Comparison of ENCODE assay signal across 20 mouse cellular contexts in genomic region chr2:75834492-75834891, GRCm38 (mm10). TPM values are rescaled to one million over a fixed set of nuclear protein-coding genes. Genes with fewer than 3 reads are reported as not detected.
DNase-seq lines count a peak whose midpoint lies in the region; ATAC-seq lines count a peak whose summit lies in the region.
"Had no signal": no experiment of that assay in that cellular context is flagged by ENCODE, and none has a peak within 500 bp of the region (broad histone marks: within the 10 kb centered on the region; RNA-seq: fewer than 3 reads in every experiment).

No protein-coding gene starts in this region.

- H3K27me3 ChIP-seq in embryonic facial prominence, embryonic 14.5 days (replicated peaks; ENCODE audit: control insufficient read depth, insufficient read depth, low read length), result no peaks in the 10 kb centered on the region
- H3K27me3 ChIP-seq in embryonic facial prominence, embryonic 10.5 days (replicated peaks; ENCODE audit: low read depth, poor library complexity, severe bottlenecking), result no peaks in the 10 kb centered on the region
- no peaks in the 10 kb centered on the region for H3K27me3 ChIP-seq in limb, embryonic 11.5 days (ENCODE audit: control insufficient read depth, insufficient read depth, low read length)
- H3K27me3 ChIP-seq in limb, embryonic 10.5 days (ENCODE audit: low read depth, poor library complexity, severe bottlenecking), result no peaks in the 10 kb centered on the region
- no peaks in the 10 kb centered on the region for H3K27me3 ChIP-seq in embryonic facial prominence, embryonic 15.5 days
- H3K27me3 ChIP-seq in neural tube, embryonic 15.5 days (replicated peaks), result no peaks in the 10 kb centered on the region
- H3K27me3 ChIP-seq: forebrain, embryonic 15.5 days; hindbrain, embryonic 15.5 days; lung, embryonic 15.5 days had no signal

- 88% methylated on average over 2 of the region's 2 CpGs for WGBS in embryonic facial prominence, embryonic 14.5 days
- WGBS in embryonic facial prominence, embryonic 10.5 days, result 82% methylated on average over 2 of the region's 2 CpGs
- 89% methylated on average over 2 of the region's 2 CpGs for WGBS in limb, embryonic 11.5 days
- WGBS in limb, embryonic 10.5 days, result 86% methylated on average over 2 of the region's 2 CpGs
- 76% methylated on average over 2 of the region's 2 CpGs for WGBS in embryonic facial prominence, embryonic 15.5 days
- WGBS in neural tube, embryonic 15.5 days, result 97% methylated on average over 2 of the region's 2 CpGs

- H3K9me3 ChIP-seq in embryonic facial prominence, embryonic 14.5 days (ENCODE audit: control insufficient read depth, low read length), result no peaks in the 10 kb centered on the region
- H3K9me3 ChIP-seq in embryonic facial prominence, embryonic 10.5 days, result no peaks in the 10 kb centered on the region
- no peaks in the 10 kb centered on the region for H3K9me3 ChIP-seq in limb, embryonic 11.5 days (ENCODE audit: control insufficient read depth, low read length)
- no peaks in the 10 kb centered on the region for H3K9me3 ChIP-seq in limb, embryonic 10.5 days (replicated peaks)
- no peaks in the 10 kb centered on the region for H3K9me3 ChIP-seq in embryonic facial prominence, embryonic 15.5 days (replicated peaks)
- H3K9me3 ChIP-seq in neural tube, embryonic 15.5 days (replicated peaks), result no peaks in the 10 kb centered on the region
- H3K9me3 ChIP-seq: forebrain, embryonic 15.5 days; hindbrain, embryonic 15.5 days; lung, embryonic 15.5 days had no signal

- no peak overlapping the region for H3K9ac ChIP-seq in embryonic facial prominence, embryonic 14.5 days (ENCODE audit: low read depth, low read length)
- H3K9ac ChIP-seq in limb, embryonic 11.5 days (ENCODE audit: low read length), result no peak overlapping the region
- H3K9ac ChIP-seq in embryonic facial prominence, embryonic 15.5 days, result no peak overlapping the region
- H3K9ac ChIP-seq in neural tube, embryonic 15.5 days (replicated peaks), result no peak overlapping the region
- H3K9ac ChIP-seq: forebrain, embryonic 15.5 days; liver, embryonic 14.5 days; lung, embryonic 15.5 days had no signal

- peak overlapping the region; percentile 20; the same call in 1 of the 2 replicates for H3K4me2 ChIP-seq in embryonic facial prominence, embryonic 14.5 days (ENCODE audit: low read depth, low read length)
- peak overlapping the region; percentile 15; the same call in 1 of the 2 replicates for H3K4me2 ChIP-seq in limb, embryonic 11.5 days (ENCODE audit: low read depth, severe bottlenecking)
- H3K4me2 ChIP-seq in embryonic facial prominence, embryonic 15.5 days (replicated peaks), result 0 out of 2 replicates have a peak overlapping the region, but pooled peaks have one; percentile 71
- H3K4me2 ChIP-seq in neural tube, embryonic 15.5 days, result no peak overlapping the region
- H3K4me2 ChIP-seq: forebrain, embryonic 15.5 days; heart, embryonic 11.5 days had no signal

- no peaks in the 10 kb centered on the region for H3K36me3 ChIP-seq in embryonic facial prominence, embryonic 14.5 days (ENCODE audit: control insufficient read depth, insufficient read depth, low read length)
- peaks cover 5% of the 10 kb centered on the region; the same call in 1 of the 2 replicates for H3K36me3 ChIP-seq in embryonic facial prominence, embryonic 10.5 days (replicated peaks)
- H3K36me3 ChIP-seq in limb, embryonic 11.5 days (ENCODE audit: control insufficient read depth, insufficient read depth, low read length), result no peaks in the 10 kb centered on the region
- H3K36me3 ChIP-seq in limb, embryonic 10.5 days, result peaks cover 3% of the 10 kb centered on the region
- H3K36me3 ChIP-seq in embryonic facial prominence, embryonic 15.5 days, result no peaks in the 10 kb centered on the region
- H3K36me3 ChIP-seq in neural tube, embryonic 15.5 days, result no peaks in the 10 kb centered on the region
- H3K36me3 ChIP-seq: forebrain, embryonic 15.5 days; hindbrain, embryonic 15.5 days; lung, embryonic 15.5 days had no signal

- no peak for ATAC-seq in embryonic facial prominence, embryonic 14.5 days (ENCODE audit: low read depth)
- ATAC-seq in limb, embryonic 11.5 days (ENCODE audit: insufficient number of reproducible peaks, low FRiP score, low TSS enrichment, low read depth), result no peak
- ATAC-seq in embryonic facial prominence, embryonic 15.5 days (ENCODE audit: insufficient number of reproducible peaks, low FRiP score, low TSS enrichment, low read depth), result no peak
- no peak for ATAC-seq in neural tube, embryonic 15.5 days (ENCODE audit: low FRiP score)
- ATAC-seq: forebrain, embryonic 15.5 days; midbrain, embryonic 16.5 days had no signal

- no peak overlapping the region for H3K4me3 ChIP-seq in embryonic facial prominence, embryonic 14.5 days (ENCODE audit: low read depth, low read length)
- no peak overlapping the region for H3K4me3 ChIP-seq in embryonic facial prominence, embryonic 10.5 days
- H3K4me3 ChIP-seq in limb, embryonic 11.5 days (ENCODE audit: low read depth, low read length), result no peak overlapping the region
- no peak overlapping the region for H3K4me3 ChIP-seq in limb, embryonic 10.5 days
- H3K4me3 ChIP-seq in embryonic facial prominence, embryonic 15.5 days (replicated peaks), result no peak overlapping the region
- 0 out of 2 replicates have a peak overlapping the region, but pooled peaks have one; percentile 1 for H3K4me3 ChIP-seq in neural tube, embryonic 15.5 days (replicated peaks)
- H3K4me3 ChIP-seq: forebrain, embryonic 15.5 days; hindbrain, embryonic 15.5 days; lung, embryonic 15.5 days had no signal

- no peak for DNase-seq in embryonic facial prominence, embryonic 14.5 days (ENCODE audit: low spot score)
- DNase-seq in embryonic facial prominence, embryonic 10.5 days (ENCODE audit: low spot score), result no peak
- DNase-seq in limb, embryonic 11.5 days (ENCODE audit: low spot score), result no peak
- DNase-seq in limb, embryonic 10.5 days (ENCODE audit: low spot score), result no peak
- DNase-seq in cerebellum, postnatal 10 days, result no peak
- DNase-seq: cerebellum, adult 18-20 months; cerebellum, postnatal 25 days; embryo, embryonic 11 days; gastrocnemius, postnatal 10 days; lung, postnatal 36 days; thymus, adult 18-20 months; thymus, postnatal 36 days had no signal

- H3K27ac ChIP-seq in embryonic facial prominence, embryonic 14.5 days (replicated peaks; ENCODE audit: low read depth, low read length), result no peak overlapping the region
- H3K27ac ChIP-seq in embryonic facial prominence, embryonic 10.5 days (replicated peaks), result no peak overlapping the region
- H3K27ac ChIP-seq in limb, embryonic 11.5 days (replicated peaks; ENCODE audit: low read depth, low read length), result no peak overlapping the region
- H3K27ac ChIP-seq in limb, embryonic 10.5 days, result no peak overlapping the region
- H3K27ac ChIP-seq in embryonic facial prominence, embryonic 15.5 days (replicated peaks), result no peak overlapping the region
- no peak overlapping the region for H3K27ac ChIP-seq in neural tube, embryonic 15.5 days (replicated peaks)
- H3K27ac ChIP-seq: forebrain, embryonic 15.5 days; hindbrain, embryonic 15.5 days; liver, embryonic 14.5 days; lung, embryonic 15.5 days had no signal

- peaks cover 21% of the 10 kb centered on the region for H3K4me1 ChIP-seq in embryonic facial prominence, embryonic 14.5 days (ENCODE audit: control insufficient read depth, insufficient read depth, low read length)
- H3K4me1 ChIP-seq in embryonic facial prominence, embryonic 10.5 days, result peaks cover 37% of the 10 kb centered on the region
- peaks cover 12% of the 10 kb centered on the region for H3K4me1 ChIP-seq in limb, embryonic 11.5 days (ENCODE audit: control insufficient read depth, insufficient read depth, low read length)
- peaks cover 25% of the 10 kb centered on the region for H3K4me1 ChIP-seq in limb, embryonic 10.5 days
- peaks cover 28% of the 10 kb centered on the region for H3K4me1 ChIP-seq in embryonic facial prominence, embryonic 15.5 days
- peaks cover 20% of the 10 kb centered on the region for H3K4me1 ChIP-seq in neural tube, embryonic 15.5 days

RNA-seq across cellular contexts. Expression of gene Agps, which starts 2.5 kb away (rescaled TPM):
- 32.5 and 37.2 TPM in 2 replicates for polyA plus RNA-seq in embryonic facial prominence, embryonic 14.5 days (2014; fragmentation: Nextera tagmentation; extraction: Ambion mirVana)
- polyA plus RNA-seq in embryonic facial prominence, embryonic 10.5 days (2016; fragmentation: Nextera tagmentation; extraction: Ambion mirVana), result 48.7 and 52.4 TPM in 2 replicates
- polyA plus RNA-seq in limb, embryonic 11.5 days (2014; fragmentation: Nextera tagmentation; extraction: Ambion mirVana), result 39.1 and 49.3 TPM in 2 replicates
- 44.5 and 46.6 TPM in 2 replicates for polyA plus RNA-seq in limb, embryonic 10.5 days (2016; fragmentation: Nextera tagmentation; extraction: Ambion mirVana)
- polyA plus RNA-seq in embryonic facial prominence, embryonic 15.5 days (2015; fragmentation: Nextera tagmentation; extraction: Ambion mirVana), result 24.5 and 27.6 TPM in 2 replicates
- polyA plus RNA-seq in neural tube, embryonic 15.5 days (2015; fragmentation: Nextera tagmentation; extraction: Ambion mirVana), result 27.8 and 29.0 TPM in 2 replicates
